Mouse (Mus musculus): Measurements from ENCODE around the gene Dph7. TPM values are rescaled to one million over a fixed set of nuclear protein-coding genes. Genes with fewer than 3 reads are reported as not detected.
A peak's percentile ranks its signal among the peaks of the same experiment; 100 is the strongest.
"Not testable (repeated sequence)": the region's sequence is repeated elsewhere in the genome, so short reads cannot be mapped to it uniquely, and the experiment has no call there.

Gene Dph7
- polyA plus RNA-seq, 1 experiment from 2014 or later = 7.2 TPM

- H3K4me2 ChIP-seq (ENCODE audit: low read depth, low read length) = peak within 1 kb of the TSS; percentile 99
- under 1% methylated on average over 95 of the region's 108 CpGs for WGBS (ENCODE audit: insufficient replicate concordance)
- H3K4me3 ChIP-seq (ENCODE audit: low read depth, low read length) = peak within 1 kb of the TSS; percentile 91
- no peaks in the 10 kb centered on the region for H3K27me3 ChIP-seq (ENCODE audit: control insufficient read depth, insufficient read depth, low read depth, low read length)
- H3K4me1 ChIP-seq (ENCODE audit: control insufficient read depth, low read depth, low read length) = peaks cover 34% of the 10 kb centered on the region
- peak within 1 kb of the TSS; percentile 89 for H3K9ac ChIP-seq (ENCODE audit: low read depth, low read length)
- H3K27ac ChIP-seq (ENCODE audit: low read length) = peak within 1 kb of the TSS; percentile 79
- no peaks in the 10 kb centered on the region for H3K9me3 ChIP-seq (replicated peaks; ENCODE audit: control insufficient read depth, low read length)
- H3K36me3 ChIP-seq (ENCODE audit: control insufficient read depth, insufficient read depth) = peaks cover 13% of the 10 kb centered on the region
- ATAC-seq (ENCODE audit: low read depth) = peak; percentile 99
Observed at GRCm38 (mm10) chr2:24949421-24950188, 12.6 kb upstream of the Dph7 start, which contains the start of gene Zmynd19. Gene Zmynd19, plus strand, starts transcription at chr2:24949792.

GRCm38 (mm10) chr2:24950189-24950535, 12.0 kb upstream of the Dph7 start:
- H3K9me3 ChIP-seq (replicated peaks; ENCODE audit: control insufficient read depth, low read length) = no peaks in the 10 kb centered on the region
- H3K4me3 ChIP-seq (ENCODE audit: low read depth, low read length) = peak overlapping the region; percentile 91
- peak overlapping the region; percentile 79 for H3K27ac ChIP-seq (ENCODE audit: low read length)
- H3K4me1 ChIP-seq (ENCODE audit: control insufficient read depth, low read depth, low read length) = peaks cover 34% of the 10 kb centered on the region
- peak overlapping the region; percentile 89 for H3K9ac ChIP-seq (ENCODE audit: low read depth, low read length)
- peaks cover 18% of the 10 kb centered on the region for H3K36me3 ChIP-seq (ENCODE audit: control insufficient read depth, insufficient read depth)
- H3K4me2 ChIP-seq (ENCODE audit: low read depth, low read length) = peak overlapping the region; percentile 99
- no peaks in the 10 kb centered on the region for H3K27me3 ChIP-seq (ENCODE audit: control insufficient read depth, insufficient read depth, low read depth, low read length)
- no peak; the same call in 1 of the 2 replicates for ATAC-seq (ENCODE audit: low read depth)
- WGBS (ENCODE audit: insufficient replicate concordance) = under 1% methylated on average over 31 of the region's 31 CpGs

- Histone ChIP-seq H3K4me2 (ENCODE audit: low read depth, low read length) (peak overlapping the region; percentile 30), H3K4me1 (ENCODE audit: control insufficient read depth, low read depth, low read length) (peaks cover 34% of the 10 kb centered on the region), H3K36me3 (ENCODE audit: control insufficient read depth, insufficient read depth) (peaks cover 23% of the 10 kb centered on the region), H3K27ac (ENCODE audit: low read length) (peak overlapping the region; percentile 74), H3K9me3 (replicated peaks; ENCODE audit: control insufficient read depth, low read length) (no peaks in the 10 kb centered on the region), H3K4me3 (ENCODE audit: low read depth, low read length) (no peak overlapping the region; the same call in 1 of the 2 replicates), H3K27me3 (ENCODE audit: control insufficient read depth, insufficient read depth, low read depth, low read length) (no peaks in the 10 kb centered on the region), H3K9ac (ENCODE audit: low read depth, low read length) (peak overlapping the region; percentile 22; the same call in 1 of the 2 replicates)
- ATAC-seq (ENCODE audit: low read depth) = no peak
- WGBS (ENCODE audit: insufficient replicate concordance) = 29% methylated on average over 4 of the region's 4 CpGs
Observed at GRCm38 (mm10) chr2:24952537-24953055, 9.6 kb upstream of the Dph7 start.

GRCm38 (mm10) chr2:24960910-24961309, 1.3 kb upstream of the Dph7 start:
- Histone ChIP-seq H3K36me3 (ENCODE audit: control insufficient read depth, insufficient read depth) (peaks cover 27% of the 10 kb centered on the region), H3K9ac (ENCODE audit: low read depth, low read length) (no peak overlapping the region), H3K4me3 (ENCODE audit: low read depth, low read length) (no peak overlapping the region), H3K4me2 (ENCODE audit: low read depth, low read length) (no peak overlapping the region), H3K9me3 (replicated peaks; ENCODE audit: control insufficient read depth, low read length) (no peaks in the 10 kb centered on the region), H3K27me3 (ENCODE audit: control insufficient read depth, insufficient read depth, low read depth, low read length) (no peaks in the 10 kb centered on the region), H3K27ac (ENCODE audit: low read length) (no peak overlapping the region), H3K4me1 (ENCODE audit: control insufficient read depth, low read depth, low read length) (peaks cover 9% of the 10 kb centered on the region)
- no peak for ATAC-seq (ENCODE audit: low read depth)
- 45% methylated on average over 3 of the region's 3 CpGs for WGBS (ENCODE audit: insufficient replicate concordance)

GRCm38 (mm10) chr2:24970386-24970785, 8.2 kb downstream of the Dph7 start:
- Histone ChIP-seq H3K27me3 (ENCODE audit: control insufficient read depth, insufficient read depth, low read depth, low read length) (no peaks in the 10 kb centered on the region), H3K4me2 (ENCODE audit: low read depth, low read length) (no peak overlapping the region), H3K4me1 (ENCODE audit: control insufficient read depth, low read depth, low read length) (peaks cover 10% of the 10 kb centered on the region), H3K27ac (ENCODE audit: low read length) (no peak overlapping the region), H3K36me3 (ENCODE audit: control insufficient read depth, insufficient read depth) (peaks cover 20% of the 10 kb centered on the region), H3K9ac (ENCODE audit: low read depth, low read length) (no peak overlapping the region), H3K9me3 (replicated peaks; ENCODE audit: control insufficient read depth, low read length) (no peaks in the 10 kb centered on the region), H3K4me3 (ENCODE audit: low read depth, low read length) (no peak overlapping the region)
- ATAC-seq (ENCODE audit: low read depth) = no peak
- WGBS (ENCODE audit: insufficient replicate concordance) = 62% methylated on average over 4 of the region's 4 CpGs

GRCm38 (mm10) chr2:24974452-24974851, 12.3 kb downstream of the Dph7 start:
- Histone ChIP-seq H3K27ac (ENCODE audit: low read length) (peak overlapping the region; percentile 86), H3K9ac (ENCODE audit: low read depth, low read length) (peak overlapping the region; percentile 84), H3K4me3 (ENCODE audit: low read depth, low read length) (peak overlapping the region; percentile 90), H3K4me1 (ENCODE audit: control insufficient read depth, low read depth, low read length) (peaks cover 32% of the 10 kb centered on the region), H3K4me2 (ENCODE audit: low read depth, low read length) (peak overlapping the region; percentile 82)
- not testable (repeated sequence) for H3K9me3 ChIP-seq (replicated peaks; ENCODE audit: control insufficient read depth, low read length); H3K36me3 ChIP-seq (ENCODE audit: control insufficient read depth, insufficient read depth); ATAC-seq (ENCODE audit: low read depth); H3K27me3 ChIP-seq (ENCODE audit: control insufficient read depth, insufficient read depth, low read depth, low read length)
- under 1% methylated on average over 17 of the region's 17 CpGs for WGBS (ENCODE audit: insufficient replicate concordance)

GRCm38 (mm10) chr2:24974906-24975703, 12.9 kb downstream of the Dph7 start, which contains the start of gene Mrpl41:
Gene Mrpl41, minus strand, starts transcription at chr2:24975098.
- peaks cover 32% of the 10 kb centered on the region for H3K4me1 ChIP-seq (ENCODE audit: control insufficient read depth, low read depth, low read length)
- H3K9ac ChIP-seq (ENCODE audit: low read depth, low read length) = peak within 1 kb of the TSS; percentile 84
- WGBS (ENCODE audit: insufficient replicate concordance) = under 1% methylated on average over 64 of the region's 64 CpGs
- no peaks in the 10 kb centered on the region for H3K27me3 ChIP-seq (ENCODE audit: control insufficient read depth, insufficient read depth, low read depth, low read length)
- no peaks in the 10 kb centered on the region for H3K9me3 ChIP-seq (replicated peaks; ENCODE audit: control insufficient read depth, low read length)
- peaks cover 7% of the 10 kb centered on the region for H3K36me3 ChIP-seq (ENCODE audit: control insufficient read depth, insufficient read depth)
- H3K4me3 ChIP-seq (ENCODE audit: low read depth, low read length) = peak within 1 kb of the TSS; percentile 90
- ATAC-seq (ENCODE audit: low read depth) = peak; percentile 97
- peak within 1 kb of the TSS; percentile 100 for H3K4me2 ChIP-seq (ENCODE audit: low read depth, low read length)
- peak within 1 kb of the TSS; percentile 91 for H3K27ac ChIP-seq (ENCODE audit: low read length)

- H3K4me1 ChIP-seq (ENCODE audit: control insufficient read depth, low read depth, low read length) = peaks cover 32% of the 10 kb centered on the region
- peak within 1 kb of the TSS; percentile 91 for H3K27ac ChIP-seq (ENCODE audit: low read length)
- H3K9me3 ChIP-seq (replicated peaks; ENCODE audit: control insufficient read depth, low read length) = no peaks in the 10 kb centered on the region
- H3K4me2 ChIP-seq (ENCODE audit: low read depth, low read length) = peak within 1 kb of the TSS; percentile 100
- H3K9ac ChIP-seq (ENCODE audit: low read depth, low read length) = peak within 1 kb of the TSS; percentile 84
- ATAC-seq (ENCODE audit: low read depth) = peak; percentile 62
- under 1% methylated on average over 16 of the region's 16 CpGs for WGBS (ENCODE audit: insufficient replicate concordance)
- no peaks in the 10 kb centered on the region for H3K27me3 ChIP-seq (ENCODE audit: control insufficient read depth, insufficient read depth, low read depth, low read length)
- peaks cover 9% of the 10 kb centered on the region for H3K36me3 ChIP-seq (ENCODE audit: control insufficient read depth, insufficient read depth)
- peak within 1 kb of the TSS; percentile 90 for H3K4me3 ChIP-seq (ENCODE audit: low read depth, low read length)
Observed at GRCm38 (mm10) chr2:24975704-24976297, 13.6 kb downstream of the Dph7 start, which contains the start of gene Pnpla7. Gene Pnpla7, plus strand, starts transcription at chr2:24976033.
